Mouse (Mus musculus): ENCODE results near the gene Psat1.

DNA sequence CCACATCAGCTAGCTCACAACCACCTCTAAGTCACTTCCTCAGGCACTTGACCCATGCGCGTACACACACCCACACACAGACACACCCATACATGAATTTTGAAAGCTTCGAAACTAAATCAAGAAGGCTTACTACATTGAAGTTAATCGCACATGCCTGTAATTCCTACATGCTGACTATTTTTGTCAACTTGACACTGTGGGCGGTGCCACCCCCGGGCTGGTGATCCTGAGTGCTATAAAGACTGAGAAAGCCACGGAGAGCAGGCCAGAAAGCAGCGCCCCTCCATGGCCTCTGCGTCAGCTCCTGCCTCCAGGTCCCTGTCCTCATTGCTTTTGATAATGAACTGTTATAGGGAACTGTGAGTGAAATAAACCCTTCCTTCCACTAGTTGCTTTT is 23.7 kb downstream of the Psat1 start:
- TF ChIP-seq CTCF (IDR thresholded peaks at IDR 0.05; ENCODE audit: low read depth) (no peak), EP300 (IDR thresholded peaks at IDR 0.05; ENCODE audit: low read depth) (no peak)
